ENCODE assay signal across 8 mouse cellular contexts in genomic region chr8:71670621-71671548, GRCm38 (mm10). TPM values are rescaled to one million over a fixed set of nuclear protein-coding genes. Genes with fewer than 3 reads are reported as not detected.
DNase-seq lines count a peak whose midpoint lies in the region; ATAC-seq lines count a peak whose summit lies in the region.

No protein-coding gene starts in this region.

- WGBS in embryonic facial prominence, embryonic 14.5 days, result 1% methylated on average over 48 of the region's 64 CpGs
- WGBS in hindbrain, embryonic 16.5 days, result under 1% methylated on average over 56 of the region's 64 CpGs
- WGBS in neural tube, embryonic 12.5 days, result under 1% methylated on average over 62 of the region's 64 CpGs

- peaks cover 12% of the 10 kb centered on the region; the same call in 1 of the 2 replicates for H3K4me1 ChIP-seq in embryonic facial prominence, embryonic 14.5 days (ENCODE audit: control insufficient read depth, insufficient read depth, low read length)
- peaks cover 42% of the 10 kb centered on the region for H3K4me1 ChIP-seq in hindbrain, embryonic 16.5 days (ENCODE audit: control insufficient read depth, insufficient read depth, low read depth, low read length)
- peaks cover 39% of the 10 kb centered on the region for H3K4me1 ChIP-seq in neural tube, embryonic 12.5 days

- ATAC-seq in activated CD4-positive, CD25-positive, alpha-beta regulatory T cell, adult 4 months, result peak; percentile 8
- ATAC-seq in embryonic facial prominence, embryonic 14.5 days (ENCODE audit: low read depth), result peak; percentile 48
- peak; percentile 59 for ATAC-seq in hindbrain, embryonic 16.5 days
- ATAC-seq in neural tube, embryonic 12.5 days (ENCODE audit: low FRiP score, low read depth), result peak; percentile 63

- H3K27me3 ChIP-seq in embryonic facial prominence, embryonic 14.5 days (replicated peaks; ENCODE audit: control insufficient read depth, insufficient read depth, low read length), result peaks cover 28% of the 10 kb centered on the region
- no peaks in the 10 kb centered on the region for H3K27me3 ChIP-seq in hindbrain, embryonic 16.5 days (replicated peaks; ENCODE audit: control insufficient read depth, insufficient read depth, low read length)
- peaks cover 35% of the 10 kb centered on the region for H3K27me3 ChIP-seq in neural tube, embryonic 12.5 days (replicated peaks)

- peak; percentile 93 for DNase-seq in heart, adult 11 months
- no peak for DNase-seq in heart, postnatal 36 days
- DNase-seq in embryonic facial prominence, embryonic 14.5 days (ENCODE audit: low spot score), result peak; percentile 80
- DNase-seq in left cerebral cortex, postnatal 4 days, result peak; percentile 92
- DNase-seq in urinary bladder, postnatal 25 days (ENCODE audit: low spot score), result no peak

- H3K4me3 ChIP-seq in embryonic facial prominence, embryonic 14.5 days (ENCODE audit: low read depth, low read length), result peak overlapping the region; percentile 50
- peak overlapping the region; percentile 92 for H3K4me3 ChIP-seq in hindbrain, embryonic 16.5 days (ENCODE audit: low read length)
- H3K4me3 ChIP-seq in neural tube, embryonic 12.5 days, result peak overlapping the region; percentile 75

- H3K9me3 ChIP-seq in embryonic facial prominence, embryonic 14.5 days (ENCODE audit: control insufficient read depth, low read length), result no peaks in the 10 kb centered on the region
- H3K9me3 ChIP-seq in hindbrain, embryonic 16.5 days (ENCODE audit: control insufficient read depth, low read length), result no peaks in the 10 kb centered on the region
- no peaks in the 10 kb centered on the region for H3K9me3 ChIP-seq in neural tube, embryonic 12.5 days

- peak overlapping the region; percentile 97 for H3K4me2 ChIP-seq in embryonic facial prominence, embryonic 14.5 days (ENCODE audit: low read depth, low read length)
- H3K4me2 ChIP-seq in hindbrain, embryonic 16.5 days (ENCODE audit: low read length), result peak overlapping the region; percentile 81
- H3K4me2 ChIP-seq in neural tube, embryonic 12.5 days (replicated peaks), result peak overlapping the region; percentile 90

- no peak overlapping the region for H3K27ac ChIP-seq in embryonic facial prominence, embryonic 14.5 days (replicated peaks; ENCODE audit: low read depth, low read length)
- peak overlapping the region; percentile 94 for H3K27ac ChIP-seq in hindbrain, embryonic 16.5 days (ENCODE audit: low read depth, low read length)
- peak overlapping the region; percentile 72 for H3K27ac ChIP-seq in neural tube, embryonic 12.5 days

- intact Hi-C loops in heart, postnatal 36 days (cut with DNase I), result no loop called here
- intact Hi-C loops in left cerebral cortex, postnatal 4 days (cut with DNase I), result no loop called here

- no peaks in the 10 kb centered on the region for H3K36me3 ChIP-seq in embryonic facial prominence, embryonic 14.5 days (ENCODE audit: control insufficient read depth, insufficient read depth, low read length)
- no peaks in the 10 kb centered on the region for H3K36me3 ChIP-seq in hindbrain, embryonic 16.5 days (ENCODE audit: control insufficient read depth, insufficient read depth, low read length)
- no peaks in the 10 kb centered on the region for H3K36me3 ChIP-seq in neural tube, embryonic 12.5 days

- peak overlapping the region; percentile 49 for H3K9ac ChIP-seq in embryonic facial prominence, embryonic 14.5 days (ENCODE audit: low read depth, low read length)
- peak overlapping the region; percentile 84 for H3K9ac ChIP-seq in hindbrain, embryonic 16.5 days (ENCODE audit: low read depth, low read length)
- peak overlapping the region; percentile 70 for H3K9ac ChIP-seq in neural tube, embryonic 12.5 days

RNA-seq across cellular contexts. Expression of gene Unc13a, which starts 0.7 kb away (rescaled TPM):
- total RNA-seq in heart, postnatal 36 days (2021), result under 1 TPM; 0.49 to 0.64 TPM
- under 1 TPM; 0.37 to 0.93 TPM for polyA plus RNA-seq in activated CD4-positive, CD25-positive, alpha-beta regulatory T cell, adult 4 months (2017; shearing (Covaris generic))
- 1.1 and 1.4 TPM in 2 replicates for polyA plus RNA-seq in embryonic facial prominence, embryonic 14.5 days (2014; fragmentation: Nextera tagmentation; extraction: Ambion mirVana)
- 22.4 and 23.1 TPM in 2 replicates for polyA plus RNA-seq in hindbrain, embryonic 16.5 days (2015; fragmentation: Nextera tagmentation; extraction: Ambion mirVana)
- 100 to 1,000 TPM; 204 to 221 TPM for total RNA-seq in left cerebral cortex, postnatal 4 days (2021)
- 16.3 and 16.7 TPM in 2 replicates for polyA plus RNA-seq in neural tube, embryonic 12.5 days (2016; fragmentation: Nextera tagmentation; extraction: Ambion mirVana)

RNA-seq across cellular contexts. Expression of gene Jak3, which starts 5.2 kb away (rescaled TPM):
- total RNA-seq in heart, postnatal 36 days (2021), result 1 to 10 TPM; 8.2 to 8.6 TPM
- 10 to 100 TPM; 18.6 to 41.7 TPM for polyA plus RNA-seq in activated CD4-positive, CD25-positive, alpha-beta regulatory T cell, adult 4 months (2017; shearing (Covaris generic))
- polyA plus RNA-seq in embryonic facial prominence, embryonic 14.5 days (2014; fragmentation: Nextera tagmentation; extraction: Ambion mirVana), result 4.8 and 5.2 TPM in 2 replicates
- polyA plus RNA-seq in hindbrain, embryonic 16.5 days (2015; fragmentation: Nextera tagmentation; extraction: Ambion mirVana), result 7.3 and 8.1 TPM in 2 replicates
- total RNA-seq in left cerebral cortex, postnatal 4 days (2021), result 1 to 10 TPM; 4.5 to 5.5 TPM
- 3.8 and 4.2 TPM in 2 replicates for polyA plus RNA-seq in neural tube, embryonic 12.5 days (2016; fragmentation: Nextera tagmentation; extraction: Ambion mirVana)

RNA-seq across cellular contexts. Expression of gene Insl3, which starts 18.1 kb away (rescaled TPM):
- 1 to 10 TPM; 3.8 to 4.7 TPM for total RNA-seq in heart, postnatal 36 days (2021)
- polyA plus RNA-seq in activated CD4-positive, CD25-positive, alpha-beta regulatory T cell, adult 4 months (2017; shearing (Covaris generic)), result 10 to 100 TPM; 16.4 to 23.9 TPM
- polyA plus RNA-seq in embryonic facial prominence, embryonic 14.5 days (2014; fragmentation: Nextera tagmentation; extraction: Ambion mirVana), result 1.0 TPM in 1 of 2 replicates, not detected in the other
- 1.2 and 1.5 TPM in 2 replicates for polyA plus RNA-seq in hindbrain, embryonic 16.5 days (2015; fragmentation: Nextera tagmentation; extraction: Ambion mirVana)
- 1 to 10 TPM in 1 of 2 experiments, under 1 TPM in 1; 0.70 to 1.6 TPM for total RNA-seq in left cerebral cortex, postnatal 4 days (2021)
- 1.2 TPM in 1 of 2 replicates, not detected in the other for polyA plus RNA-seq in neural tube, embryonic 12.5 days (2016; fragmentation: Nextera tagmentation; extraction: Ambion mirVana)

RNA-seq across cellular contexts. Expression of gene B3gnt3, which starts 30.7 kb away (rescaled TPM):
- total RNA-seq in heart, postnatal 36 days (2021), result 1 to 10 TPM; 6.5 to 7.5 TPM
- polyA plus RNA-seq in activated CD4-positive, CD25-positive, alpha-beta regulatory T cell, adult 4 months (2017; shearing (Covaris generic)), result 1 to 10 TPM; 3.3 to 3.8 TPM
- 0.84 and 0.87 TPM in 2 replicates for polyA plus RNA-seq in embryonic facial prominence, embryonic 14.5 days (2014; fragmentation: Nextera tagmentation; extraction: Ambion mirVana)
- polyA plus RNA-seq in hindbrain, embryonic 16.5 days (2015; fragmentation: Nextera tagmentation; extraction: Ambion mirVana), result 0.44 and 0.62 TPM in 2 replicates
- under 1 TPM; 0.22 to 0.36 TPM for total RNA-seq in left cerebral cortex, postnatal 4 days (2021)
- polyA plus RNA-seq in neural tube, embryonic 12.5 days (2016; fragmentation: Nextera tagmentation; extraction: Ambion mirVana), result 0.54 and 0.67 TPM in 2 replicates

RNA-seq across cellular contexts. Expression of gene Fcho1, which starts 54.6 kb away (rescaled TPM):
- 1 to 10 TPM in 1 of 2 experiments, under 1 TPM in 1; 0.56 to 1.2 TPM for total RNA-seq in heart, postnatal 36 days (2021)
- polyA plus RNA-seq in activated CD4-positive, CD25-positive, alpha-beta regulatory T cell, adult 4 months (2017; shearing (Covaris generic)), result 10 to 100 TPM; 55.0 to 72.9 TPM
- 2.6 and 2.7 TPM in 2 replicates for polyA plus RNA-seq in embryonic facial prominence, embryonic 14.5 days (2014; fragmentation: Nextera tagmentation; extraction: Ambion mirVana)
- 78.6 and 89.5 TPM in 2 replicates for polyA plus RNA-seq in hindbrain, embryonic 16.5 days (2015; fragmentation: Nextera tagmentation; extraction: Ambion mirVana)
- total RNA-seq in left cerebral cortex, postnatal 4 days (2021), result 100 to 1,000 TPM; 153 to 162 TPM
- 34.4 and 38.4 TPM in 2 replicates for polyA plus RNA-seq in neural tube, embryonic 12.5 days (2016; fragmentation: Nextera tagmentation; extraction: Ambion mirVana)

Comparison
In these comparisons a context has a peak if more than half of its experiments do, and no peak if none do; other contexts are left out.
1. DNase-seq: peak in heart, adult 11 months (single experiment), embryonic facial prominence, embryonic 14.5 days (single experiment) and left cerebral cortex, postnatal 4 days (single experiment); none in heart, postnatal 36 days (0 of 2) and urinary bladder, postnatal 25 days (single experiment).
2. ATAC-seq: peak in every context shown above with its lines; median percentile 63 in neural tube, embryonic 12.5 days; 59 in hindbrain, embryonic 16.5 days; 48 in embryonic facial prominence, embryonic 14.5 days; 8 in activated CD4-positive, CD25-positive, alpha-beta regulatory T cell, adult 4 months.
3. Peak in every context shown above with its lines, with median percentiles within 50 percentile points of each other: H3K4me2 ChIP-seq, H3K4me3 ChIP-seq and H3K9ac ChIP-seq.